23 mouse cellular contexts compared by ENCODE assay signal in the genomic region with DNA sequence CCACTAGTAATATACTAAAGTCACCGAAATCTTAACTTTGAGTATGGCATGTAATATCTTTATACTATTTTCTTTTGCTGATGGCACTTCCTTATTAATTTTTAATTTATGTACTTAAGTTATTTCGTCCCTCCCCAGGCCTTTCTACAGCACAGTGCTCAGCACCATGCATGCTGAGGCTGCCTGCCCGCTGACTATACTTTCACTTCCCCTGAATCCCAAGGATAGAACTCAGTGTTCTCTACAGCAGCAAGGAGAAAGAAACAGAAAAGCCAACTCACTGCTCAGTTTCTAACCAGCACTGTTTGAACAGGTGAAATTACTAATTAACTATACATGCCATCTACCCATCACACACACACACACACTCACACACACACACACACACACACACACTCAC. TPM values are rescaled to one million over a fixed set of nuclear protein-coding genes. Genes with fewer than 3 reads are reported as not detected.
A peak's percentile ranks its signal among the peaks of the same experiment; 100 is the strongest.
DNase-seq lines count a peak whose midpoint lies in the region; ATAC-seq lines count a peak whose summit lies in the region.
"Had no signal": no experiment of that assay in that cellular context is flagged by ENCODE, and none has a peak within 500 bp of the region (broad histone marks: within the 10 kb centered on the region; RNA-seq: fewer than 3 reads in every experiment).

No protein-coding gene starts in this region.

- peak; percentile 17 to 22 for DNase-seq in spleen, postnatal 36 days (ENCODE audit: low spot score in 2 of 2)
- no peak for DNase-seq in spleen, postnatal 10 days (ENCODE audit: low spot score in 2 of 2)
- DNase-seq in monocyte, adult 2 months (ENCODE audit: low read depth in 1 of 2, low spot score in 2 of 2) = peak; percentile 7 to 40
- no peak for DNase-seq in heart, postnatal 4 days
- DNase-seq in gastrocnemius, postnatal 10 days = no peak
- DNase-seq in cerebellum, postnatal 10 days = no peak
- DNase-seq: adrenal gland, postnatal 10 days; cerebellum, adult 11-12 months; cerebellum, adult 9-11 months; forebrain, postnatal 0 days; gastrocnemius, postnatal 25 days; heart, adult 2 months; kidney, adult 9 months; kidney, postnatal 10 days; layer of hippocampus, postnatal 36 days; liver, embryonic 13.5 days; lung, adult 2 months; lung, postnatal 10 days; right cerebral cortex, postnatal 4 days had no signal

- ATAC-seq in common myeloid progenitor, adult 5-6 weeks (replicated peaks; ENCODE audit: low read depth, poor library complexity, severe bottlenecking) = peak; percentile 80
- ATAC-seq: forebrain, postnatal 0 days; intestine, postnatal 0 days; midbrain, embryonic 16.5 days had no signal

RNA-seq across cellular contexts. Expression of gene Rab7, which starts 11.6 kb away (rescaled TPM):
- 87.3 and 94.2 TPM in 2 replicates for total RNA-seq in common myeloid progenitor, adult 5-6 weeks (2017)
- total RNA-seq in heart, postnatal 4 days (2021) = 100 to 1,000 TPM; 246 to 271 TPM
- total RNA-seq in gastrocnemius, postnatal 10 days (2021) = 100 to 1,000 TPM; 186 to 187 TPM

RNA-seq across cellular contexts. Expression of gene Rpn1, which starts 50.8 kb away (rescaled TPM):
- total RNA-seq in common myeloid progenitor, adult 5-6 weeks (2017) = 196 and 216 TPM in 2 replicates
- total RNA-seq in heart, postnatal 4 days (2021) = 100 to 1,000 TPM; 128 to 130 TPM
- 10 to 100 TPM; 77.3 to 95.7 TPM for total RNA-seq in gastrocnemius, postnatal 10 days (2021)

RNA-seq across cellular contexts. Expression of gene H1fx, which starts 52.1 kb away (rescaled TPM):
- total RNA-seq in common myeloid progenitor, adult 5-6 weeks (2017) = 3.2 TPM in 1 of 2 replicates, not detected in the other
- 10 to 100 TPM; 36.2 to 37.3 TPM for total RNA-seq in heart, postnatal 4 days (2021)
- 10 to 100 TPM; 14.7 to 15.7 TPM for total RNA-seq in gastrocnemius, postnatal 10 days (2021)
- total RNA-seq: G1E had no signal

Comparison
In these comparisons a context has a peak if more than half of its experiments do, and no peak if none do; other contexts are left out.
1. DNase-seq: peak in spleen, postnatal 36 days (2 of 2) and monocyte, adult 2 months (2 of 2); none in spleen, postnatal 10 days (0 of 2), heart, postnatal 4 days (single experiment), gastrocnemius, postnatal 10 days (single experiment) and cerebellum, postnatal 10 days (0 of 2).